8 mouse cellular contexts compared by ENCODE assay signal in genomic region chr4:49520572-49521340, GRCm38 (mm10). TPM values are rescaled to one million over a fixed set of nuclear protein-coding genes. Genes with fewer than 3 reads are reported as not detected.
A peak's percentile ranks its signal among the peaks of the same experiment; 100 is the strongest.
DNase-seq lines count a peak whose midpoint lies in the region; ATAC-seq and TF ChIP-seq lines count a peak whose summit lies in the region.

TSS of gene Mrpl50 (minus strand) at chr4:49521093.
TSS of gene Zfp189 (plus strand) at chr4:49521176.

- H3K4me1 ChIP-seq in bone marrow macrophage, adult 2 months (ENCODE audit: control insufficient read depth, insufficient read depth, low read length) = peaks cover 14% of the 10 kb centered on the region
- H3K4me1 ChIP-seq in embryonic fibroblast, embryonic 13.5 days (ENCODE audit: control insufficient read depth, insufficient read depth, low read length) = peaks cover 4% of the 10 kb centered on the region; the same call in 1 of the 2 replicates
- 0 out of 2 replicates have a peak, but pooled peaks cover 6% of the 10 kb centered on the region for H3K4me1 ChIP-seq in kidney, embryonic 14.5 days (ENCODE audit: control insufficient read depth, insufficient read depth, low read length)
- H3K4me1 ChIP-seq in limb, embryonic 15.5 days = peaks cover 17% of the 10 kb centered on the region

- no peak for TF ChIP-seq CTCF in bone marrow macrophage, adult 2 months (IDR thresholded peaks at IDR 0.05; ENCODE audit: low read depth, low read length)
- no peak for TF ChIP-seq CTCF in embryonic fibroblast, embryonic 13.5 days (IDR thresholded peaks at IDR 0.05; ENCODE audit: borderline replicate concordance, insufficient read depth, low read length)

- no peaks in the 10 kb centered on the region for H3K27me3 ChIP-seq in kidney, embryonic 14.5 days (ENCODE audit: control insufficient read depth, insufficient read depth, low read length)
- H3K27me3 ChIP-seq in limb, embryonic 15.5 days = no peaks in the 10 kb centered on the region

- H3K4me3 ChIP-seq in bone marrow macrophage, adult 2 months (ENCODE audit: insufficient read depth, low read length) = peak within 1 kb of the TSS; percentile 98
- peak within 1 kb of the TSS; percentile 95 for H3K4me3 ChIP-seq in embryonic fibroblast, embryonic 13.5 days (ENCODE audit: insufficient read depth, low read length)
- H3K4me3 ChIP-seq in kidney, embryonic 14.5 days (ENCODE audit: low read length) = peak within 1 kb of the TSS; percentile 55
- H3K4me3 ChIP-seq in limb, embryonic 15.5 days = peak within 1 kb of the TSS; percentile 68

- DNase-seq in A20 (ENCODE audit: low read depth, low spot score) = peak; percentile 95
- DNase-seq in heart, adult 9 months (ENCODE audit: low spot score in 2 of 2) = peak; percentile 96 to 97
- DNase-seq in monocyte, adult 2 months (ENCODE audit: low read depth in 1 of 2, low spot score in 2 of 2) = peak; percentile 69 to 83
- DNase-seq in spleen, postnatal 36 days (ENCODE audit: low spot score in 2 of 2) = peak; percentile 94 to 95

- no peak for TF ChIP-seq POLR2A in bone marrow macrophage, adult 2 months (IDR thresholded peaks at IDR 0.05; ENCODE audit: borderline replicate concordance, low read depth, low read length)
- TF ChIP-seq POLR2A in embryonic fibroblast, embryonic 13.5 days (IDR thresholded peaks at IDR 0.05; ENCODE audit: low read depth, low read length) = peak; percentile 88

- under 1% methylated on average over 41 of the region's 41 CpGs for WGBS in kidney, embryonic 14.5 days
- WGBS in limb, embryonic 15.5 days = under 1% methylated on average over 41 of the region's 41 CpGs

- ATAC-seq in kidney, embryonic 14.5 days (ENCODE audit: low FRiP score, low TSS enrichment) = peak; percentile 99
- peak; percentile 100 for ATAC-seq in limb, embryonic 15.5 days (ENCODE audit: insufficient number of reproducible peaks, low FRiP score, low TSS enrichment, low read depth)

- peaks cover 4% of the 10 kb centered on the region; the same call in 1 of the 2 replicates for H3K36me3 ChIP-seq in kidney, embryonic 14.5 days (ENCODE audit: control insufficient read depth, insufficient read depth, low read length)
- H3K36me3 ChIP-seq in limb, embryonic 15.5 days = peaks cover 15% of the 10 kb centered on the region

- peak within 1 kb of the TSS; percentile 54 for H3K4me2 ChIP-seq in kidney, embryonic 14.5 days (replicated peaks; ENCODE audit: low read depth, low read length)
- peak within 1 kb of the TSS; percentile 56 for H3K4me2 ChIP-seq in limb, embryonic 15.5 days

- H3K27ac ChIP-seq in bone marrow macrophage, adult 2 months (ENCODE audit: insufficient read depth, low read depth, low read length) = peak within 1 kb of the TSS; percentile 25
- peak within 1 kb of the TSS; percentile 29 for H3K27ac ChIP-seq in embryonic fibroblast, embryonic 13.5 days (ENCODE audit: insufficient read depth, low read length)
- no peak within 1 kb of the TSS for H3K27ac ChIP-seq in kidney, embryonic 14.5 days (ENCODE audit: low read depth, low read length)
- H3K27ac ChIP-seq in limb, embryonic 15.5 days = peak within 1 kb of the TSS; percentile 78

- peak within 1 kb of the TSS; percentile 62 for H3K9ac ChIP-seq in kidney, embryonic 14.5 days (ENCODE audit: low read depth, low read length)
- peak within 1 kb of the TSS; percentile 66 for H3K9ac ChIP-seq in limb, embryonic 15.5 days

- no peaks in the 10 kb centered on the region for H3K9me3 ChIP-seq in kidney, embryonic 14.5 days (ENCODE audit: control insufficient read depth, low read length)
- no peaks in the 10 kb centered on the region for H3K9me3 ChIP-seq in limb, embryonic 15.5 days

RNA-seq across cellular contexts. Expression of gene Mrpl50, which starts in this region (rescaled TPM):
- 17.9 and 20.3 TPM in 2 replicates for polyA plus RNA-seq in bone marrow macrophage, adult 2 months (2012; ENCODE audit: insufficient read depth, insufficient read length, missing spikeins)
- polyA plus RNA-seq in embryonic fibroblast, embryonic 13.5 days (2011; ENCODE audit: insufficient read length, low read depth, missing spikeins) = 33.4 and 41.7 TPM in 2 replicates
- polyA plus RNA-seq in kidney, embryonic 14.5 days (2014; fragmentation: Nextera tagmentation; extraction: Ambion mirVana) = 86.6 and 90.7 TPM in 2 replicates
- 72.3 and 72.5 TPM in 2 replicates for polyA plus RNA-seq in limb, embryonic 15.5 days (2015; fragmentation: Nextera tagmentation; extraction: Ambion mirVana)

RNA-seq across cellular contexts. Expression of gene Zfp189, which starts in this region (rescaled TPM):
- 4.3 and 5.5 TPM in 2 replicates for polyA plus RNA-seq in bone marrow macrophage, adult 2 months (2012; ENCODE audit: insufficient read depth, insufficient read length, missing spikeins)
- polyA plus RNA-seq in embryonic fibroblast, embryonic 13.5 days (2011; ENCODE audit: insufficient read length, low read depth, missing spikeins) = 5.0 and 7.1 TPM in 2 replicates
- polyA plus RNA-seq in kidney, embryonic 14.5 days (2014; fragmentation: Nextera tagmentation; extraction: Ambion mirVana) = 5.9 and 10.4 TPM in 2 replicates
- polyA plus RNA-seq in limb, embryonic 15.5 days (2015; fragmentation: Nextera tagmentation; extraction: Ambion mirVana) = 10.1 and 11.2 TPM in 2 replicates
